Mouse (Mus musculus): Measurements from ENCODE around the gene St5.
A peak's percentile ranks its signal among the peaks of the same experiment; 100 is the strongest.

St5 gene

GRCm38 (mm10) chr7:109533129-109533528, 170.3 kb downstream of the St5 start:
- no peak for DNase-seq (ENCODE audit: low read depth, low spot score)
- Histone ChIP-seq H3K27me3 (ENCODE audit: control insufficient read depth, insufficient read depth, low read length, poor library complexity, severe bottlenecking) (no peaks in the 10 kb centered on the region), H3K36me3 (ENCODE audit: control insufficient read depth, insufficient read depth, low read length, poor library complexity, severe bottlenecking) (no peaks in the 10 kb centered on the region)

- H3K36me3 ChIP-seq (ENCODE audit: control insufficient read depth, insufficient read depth, low read length, poor library complexity, severe bottlenecking), result no peaks in the 10 kb centered on the region
- no peak for DNase-seq (ENCODE audit: low read depth, low spot score)
These were observed 170.7 kb downstream of the St5 start for GRCm38 (mm10) chr7:109532691-109533090.

GRCm38 (mm10) chr7:109531501-109531900, 171.9 kb downstream of the St5 start:
- H3K36me3 ChIP-seq (ENCODE audit: control insufficient read depth, insufficient read depth, low read length, poor library complexity, severe bottlenecking), result no peaks in the 10 kb centered on the region
- DNase-seq (ENCODE audit: low read depth, low spot score), result no peak
- no peaks in the 10 kb centered on the region for H3K27me3 ChIP-seq (ENCODE audit: control insufficient read depth, insufficient read depth, low read length, poor library complexity, severe bottlenecking)

More at GRCm38 (mm10) chr7:109532691-109533090, 170.7 kb downstream of the St5 start:
- H3K27me3 ChIP-seq (ENCODE audit: control insufficient read depth, insufficient read depth, low read length, poor library complexity, severe bottlenecking), result no peaks in the 10 kb centered on the region

- no peak for DNase-seq (ENCODE audit: low read depth, low spot score)
- H3K27me3 ChIP-seq (ENCODE audit: control insufficient read depth, insufficient read depth, low read length, poor library complexity, severe bottlenecking), result no peaks in the 10 kb centered on the region
- H3K36me3 ChIP-seq (ENCODE audit: control insufficient read depth, insufficient read depth, low read length, poor library complexity, severe bottlenecking), result no peaks in the 10 kb centered on the region; the same call in 1 of the 2 replicates
These were observed 173.7 kb downstream of the St5 start for GRCm38 (mm10) chr7:109529741-109530140.

GRCm38 (mm10) chr7:109528356-109528755, 175.0 kb downstream of the St5 start:
- peak; percentile 52 for DNase-seq (ENCODE audit: low read depth, low spot score)
- no peaks in the 10 kb centered on the region for H3K27me3 ChIP-seq (ENCODE audit: control insufficient read depth, insufficient read depth, low read length, poor library complexity, severe bottlenecking)
- H3K36me3 ChIP-seq (ENCODE audit: control insufficient read depth, insufficient read depth, low read length, poor library complexity, severe bottlenecking), result no peaks in the 10 kb centered on the region; the same call in 1 of the 2 replicates

- no peak for DNase-seq (ENCODE audit: low read depth, low spot score)
- no peaks in the 10 kb centered on the region; the same call in 1 of the 2 replicates for H3K36me3 ChIP-seq (ENCODE audit: control insufficient read depth, insufficient read depth, low read length, poor library complexity, severe bottlenecking)
These were observed 175.9 kb downstream of the St5 start for GRCm38 (mm10) chr7:109527536-109527935.

GRCm38 (mm10) chr7:109525740-109526663, 177.4 kb downstream of the St5 start:
- H3K27me3 ChIP-seq (ENCODE audit: control insufficient read depth, insufficient read depth, low read length, poor library complexity, severe bottlenecking), result no peaks in the 10 kb centered on the region
- peaks cover 7% of the 10 kb centered on the region for H3K36me3 ChIP-seq (ENCODE audit: control insufficient read depth, insufficient read depth, low read length, poor library complexity, severe bottlenecking)
- no peak for DNase-seq (ENCODE audit: low read depth, low spot score)

More at GRCm38 (mm10) chr7:109527536-109527935, 175.9 kb downstream of the St5 start:
- H3K27me3 ChIP-seq (ENCODE audit: control insufficient read depth, insufficient read depth, low read length, poor library complexity, severe bottlenecking), result no peaks in the 10 kb centered on the region

GRCm38 (mm10) chr7:109524763-109525162, 178.6 kb downstream of the St5 start:
- Histone ChIP-seq H3K36me3 (ENCODE audit: control insufficient read depth, insufficient read depth, low read length, poor library complexity, severe bottlenecking) (peaks cover 7% of the 10 kb centered on the region), H3K27me3 (ENCODE audit: control insufficient read depth, insufficient read depth, low read length, poor library complexity, severe bottlenecking) (no peaks in the 10 kb centered on the region)
- no peak for DNase-seq (ENCODE audit: low read depth, low spot score)

- Histone ChIP-seq H3K36me3 (ENCODE audit: control insufficient read depth, insufficient read depth, low read length, poor library complexity, severe bottlenecking) (peaks cover 7% of the 10 kb centered on the region), H3K27me3 (ENCODE audit: control insufficient read depth, insufficient read depth, low read length, poor library complexity, severe bottlenecking) (no peaks in the 10 kb centered on the region)
- no peak for DNase-seq (ENCODE audit: low read depth, low spot score)
These were observed 179.0 kb downstream of the St5 start for GRCm38 (mm10) chr7:109524442-109524744.

- H3K36me3 ChIP-seq (ENCODE audit: control insufficient read depth, insufficient read depth, low read length, poor library complexity, severe bottlenecking), result peaks cover 7% of the 10 kb centered on the region
- no peaks in the 10 kb centered on the region for H3K27me3 ChIP-seq (ENCODE audit: control insufficient read depth, insufficient read depth, low read length, poor library complexity, severe bottlenecking)
- DNase-seq (ENCODE audit: low read depth, low spot score), result no peak
These were observed 179.5 kb downstream of the St5 start for GRCm38 (mm10) chr7:109523741-109524441.

- Histone ChIP-seq H3K27me3 (ENCODE audit: control insufficient read depth, insufficient read depth, low read length, poor library complexity, severe bottlenecking) (no peaks in the 10 kb centered on the region), H3K36me3 (ENCODE audit: control insufficient read depth, insufficient read depth, low read length, poor library complexity, severe bottlenecking) (peaks cover 7% of the 10 kb centered on the region)
- DNase-seq (ENCODE audit: low read depth, low spot score), result no peak
These were observed 180.1 kb downstream of the St5 start for GRCm38 (mm10) chr7:109523304-109523703.

GRCm38 (mm10) chr7:109522084-109522483, 181.3 kb downstream of the St5 start:
- peaks cover 7% of the 10 kb centered on the region for H3K36me3 ChIP-seq (ENCODE audit: control insufficient read depth, insufficient read depth, low read length, poor library complexity, severe bottlenecking)
- no peak for DNase-seq (ENCODE audit: low read depth, low spot score)
- H3K27me3 ChIP-seq (ENCODE audit: control insufficient read depth, insufficient read depth, low read length, poor library complexity, severe bottlenecking), result no peaks in the 10 kb centered on the region

GRCm38 (mm10) chr7:109519936-109520335, 183.5 kb downstream of the St5 start:
- Histone ChIP-seq H3K27me3 (ENCODE audit: control insufficient read depth, insufficient read depth, low read length, poor library complexity, severe bottlenecking) (no peaks in the 10 kb centered on the region), H3K36me3 (ENCODE audit: control insufficient read depth, insufficient read depth, low read length, poor library complexity, severe bottlenecking) (peaks cover 7% of the 10 kb centered on the region; the same call in 1 of the 2 replicates)
- DNase-seq (ENCODE audit: low read depth, low spot score), result peak; percentile 13

GRCm38 (mm10) chr7:109518838-109519696, 184.3 kb downstream of the St5 start, which contains the start of gene Rpl27a:
Gene Rpl27a (plus strand): TSS chr7:109519147.
- peaks cover 7% of the 10 kb centered on the region; the same call in 1 of the 2 replicates for H3K36me3 ChIP-seq (ENCODE audit: control insufficient read depth, insufficient read depth, low read length, poor library complexity, severe bottlenecking)
- DNase-seq (ENCODE audit: low read depth, low spot score), result peak; percentile 99
- H3K27me3 ChIP-seq (ENCODE audit: control insufficient read depth, insufficient read depth, low read length, poor library complexity, severe bottlenecking), result no peaks in the 10 kb centered on the region
